Mouse (Mus musculus) neural tube, embryonic 11.5 days (tissue): ENCODE measurements around the gene Pigh. TPM values are rescaled to one million over a fixed set of nuclear protein-coding genes. Genes with fewer than 3 reads are reported as not detected.
A peak's percentile ranks its signal among the peaks of the same experiment; 100 is the strongest.

Experiments used
- ATAC-seq: fragments of 200-750 bp; cut with Nextera tagmentation; 2 replicates; pipeline ENCODE4 v1.8.0; 2017; ENCODE audit warnings: moderate number of reproducible peaks, mild to moderate bottlenecking, moderate TSS enrichment, moderate library complexity; ENCODE audit not compliant: insufficient read depth, low FRiP score, low TSS enrichment
- DNase-seq: peaks from one replicate; pipeline ENCODE4 v3.0.0-alpha.2; 2015; ENCODE audit warnings: low spot score
- H3K27ac ChIP-seq: fragments of 300-500 bp; sonication (generic); 2 replicates; pipeline ENCODE4 v1.5.1; 2014; ENCODE audit warnings: low read depth, mild to moderate bottlenecking, low read length
- H3K27me3 ChIP-seq: fragments of 300-500 bp; sonication (generic); 2 replicates; pipeline ENCODE4 v1.6.1; 2014; ENCODE audit warnings: mild to moderate bottlenecking, low read length, mixed read lengths; ENCODE audit not compliant: control insufficient read depth, insufficient read depth
- H3K36me3 ChIP-seq: fragments of 300-500 bp; sonication (generic); 2 replicates; pipeline ENCODE4 v1.6.1; 2014; ENCODE audit warnings: mild to moderate bottlenecking, low read length, moderate library complexity, mixed read lengths; ENCODE audit not compliant: control insufficient read depth, insufficient read depth
- H3K4me1 ChIP-seq: fragments of 300-500 bp; sonication (generic); 2 replicates; pipeline ENCODE4 v1.6.1; 2014; ENCODE audit warnings: low read length, mixed read lengths; ENCODE audit not compliant: control insufficient read depth, insufficient read depth
- H3K4me2 ChIP-seq: fragments of 300-500 bp; sonication (generic); 2 replicates; pipeline ENCODE4 v1.6.1; 2014; ENCODE audit warnings: low read depth, mild to moderate bottlenecking, moderate library complexity
- H3K4me3 ChIP-seq: fragments of 300-500 bp; sonication (generic); 2 replicates; pipeline ENCODE4 v1.5.1; 2014; ENCODE audit warnings: low read depth, low read length
- H3K9ac ChIP-seq: fragments of 300-500 bp; sonication (generic); 2 replicates; pipeline ENCODE4 v1.6.1; 2014; ENCODE audit warnings: mild to moderate bottlenecking, low read length
- H3K9me3 ChIP-seq: fragments of 300-500 bp; sonication (generic); 2 replicates; pipeline ENCODE4 v1.6.1; 2016; ENCODE audit warnings: low read length; ENCODE audit not compliant: control insufficient read depth
- WGBS: fragments of 180-500 bp; shearing (Covaris S2); extraction: QIAGEN DNeasy Blood & Tissue Kit; methylation state at CpG from one replicate; pipeline ENCODE4 v1.1.7; 2014; 5-methylcytosine and 5-hydroxymethylcytosine counted together
- polyA plus RNA-seq: library from polyadenylated mRNA; unstranded; fragments of >200 nt; fragmentation: Nextera tagmentation; extraction: Ambion mirVana; gene quantifications from 2 replicates; pipeline ENCODE4 v1.2.1, GENCODE M21; 2014

Pigh gene
- 25.5 and 26.5 TPM in 2 replicates for polyA plus RNA-seq

- DNase-seq (peak; percentile 91), ATAC-seq (peak; percentile 93)
- H3K9me3 ChIP-seq = no peaks in the 10 kb centered on the region
- peak within 1 kb of the TSS; percentile 92 for H3K9ac ChIP-seq
- peak within 1 kb of the TSS; percentile 95 for H3K4me3 ChIP-seq
- H3K36me3 ChIP-seq = no peaks in the 10 kb centered on the region
- H3K27me3 ChIP-seq = no peaks in the 10 kb centered on the region
- peak within 1 kb of the TSS; percentile 61 for H3K4me2 ChIP-seq
- no peaks in the 10 kb centered on the region for H3K4me1 ChIP-seq
- under 1% methylated on average over 47 of the region's 53 CpGs for WGBS
- no peak within 1 kb of the TSS for H3K27ac ChIP-seq
These were observed at the start of gene Pigh for GRCm38 (mm10) chr12:79089182-79089812. TSS of gene Pigh (minus strand) at chr12:79089651.

DNA sequence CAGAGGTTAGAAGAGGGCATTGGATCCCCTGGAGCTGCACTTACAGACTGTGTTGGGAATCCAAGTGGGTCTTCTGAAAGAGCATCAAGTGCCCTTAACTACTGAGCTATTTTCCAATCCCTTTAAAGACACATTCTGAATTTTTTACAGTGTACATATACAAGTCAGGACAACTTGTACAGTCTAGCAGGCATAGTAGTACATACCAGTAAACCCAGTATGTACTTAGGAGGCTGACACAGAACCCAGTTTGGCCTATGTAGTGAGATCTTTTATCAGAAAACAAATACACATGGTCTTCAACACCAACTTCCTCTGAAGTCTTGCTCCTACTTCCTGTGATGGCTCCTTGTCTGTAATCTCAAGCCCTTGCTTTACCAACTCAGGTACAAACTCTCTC, 49.5 kb upstream of the Pigh start:
- DNase-seq (no peak), ATAC-seq (no peak)
- Histone ChIP-seq H3K4me1 (no peaks in the 10 kb centered on the region), H3K27me3 (no peaks in the 10 kb centered on the region), H3K9ac (no peak overlapping the region), H3K4me3 (no peak overlapping the region), H3K9me3 (no peaks in the 10 kb centered on the region), H3K27ac (no peak overlapping the region), H3K36me3 (no peaks in the 10 kb centered on the region), H3K4me2 (no peak overlapping the region)

- Histone ChIP-seq H3K9ac (no peak overlapping the region), H3K27ac (no peak overlapping the region), H3K36me3 (no peaks in the 10 kb centered on the region), H3K4me1 (no peaks in the 10 kb centered on the region), H3K27me3 (peaks cover 2% of the 10 kb centered on the region), H3K9me3 (no peaks in the 10 kb centered on the region), H3K4me3 (no peak overlapping the region), H3K4me2 (no peak overlapping the region)
- DNase-seq (no peak), ATAC-seq (no peak)
- 69% methylated on average over 7 of the region's 7 CpGs for WGBS
These were observed 47.5 kb upstream of the Pigh start for GRCm38 (mm10) chr12:79136949-79137348.

DNA sequence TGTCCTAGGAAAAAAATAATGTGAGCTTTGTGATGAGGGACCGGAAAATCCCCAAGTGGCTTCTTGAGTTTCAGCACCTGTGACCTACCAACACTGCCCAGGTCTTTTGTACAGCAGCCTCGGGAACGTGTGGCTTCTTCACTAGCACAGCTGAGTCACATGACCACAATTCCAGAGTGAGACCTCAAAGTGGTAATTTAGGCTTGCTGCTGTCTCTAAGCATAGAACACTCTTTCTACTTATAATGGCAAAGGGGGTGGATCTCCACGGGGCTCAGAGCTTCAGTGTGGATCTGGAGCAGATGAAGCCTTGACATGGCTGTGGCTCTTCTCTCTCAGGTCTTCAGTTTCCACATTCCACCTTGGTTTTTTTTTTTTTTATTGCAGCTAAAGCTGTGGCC, 45.7 kb upstream of the Pigh start:
- Histone ChIP-seq H3K4me1 (no peaks in the 10 kb centered on the region), H3K27ac (no peak overlapping the region), H3K4me2 (no peak overlapping the region), H3K36me3 (no peaks in the 10 kb centered on the region), H3K4me3 (no peak overlapping the region), H3K27me3 (peaks cover 20% of the 10 kb centered on the region), H3K9ac (no peak overlapping the region), H3K9me3 (no peaks in the 10 kb centered on the region)
- ATAC-seq (no peak), DNase-seq (no peak)
- WGBS = 41% methylated on average over 4 of the region's 4 CpGs

DNA sequence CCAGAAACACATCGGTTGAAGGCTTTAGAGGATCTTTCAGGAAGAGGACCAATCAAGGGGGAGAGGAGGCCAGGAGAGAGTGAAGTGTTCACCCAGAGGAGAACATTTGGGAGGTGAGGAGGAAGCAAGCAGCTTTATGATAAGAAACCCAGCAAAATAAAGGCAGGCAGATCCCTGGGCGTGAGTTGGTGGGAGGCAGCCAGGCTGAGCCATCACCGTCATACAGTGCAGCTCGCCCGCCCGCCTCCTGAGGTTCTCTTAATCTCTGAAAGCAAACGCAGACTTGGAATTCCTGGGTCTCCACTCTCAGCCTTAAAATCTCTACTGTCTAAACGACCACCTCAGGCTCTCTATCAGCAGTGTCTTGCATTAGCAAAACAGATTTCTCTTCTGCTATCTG, 45.2 kb upstream of the Pigh start:
- Histone ChIP-seq H3K9me3 (no peaks in the 10 kb centered on the region), H3K4me2 (no peak overlapping the region), H3K27ac (no peak overlapping the region), H3K9ac (no peak overlapping the region), H3K36me3 (no peaks in the 10 kb centered on the region), H3K4me3 (no peak overlapping the region), H3K4me1 (no peaks in the 10 kb centered on the region), H3K27me3 (peaks cover 21% of the 10 kb centered on the region)
- DNase-seq (no peak), ATAC-seq (no peak)
- 45% methylated on average over 8 of the region's 8 CpGs for WGBS

- peaks cover 24% of the 10 kb centered on the region for H3K27me3 ChIP-seq
- H3K4me2 ChIP-seq = peak overlapping the region; percentile 84
- peak overlapping the region; percentile 44; the same call in 1 of the 2 replicates for H3K4me3 ChIP-seq
- 33% methylated on average over 5 of the region's 5 CpGs for WGBS
- ATAC-seq (no peak), DNase-seq (no peak)
- H3K9me3 ChIP-seq = no peaks in the 10 kb centered on the region
- H3K27ac ChIP-seq = no peak overlapping the region
- H3K36me3 ChIP-seq = no peaks in the 10 kb centered on the region
- H3K4me1 ChIP-seq = no peaks in the 10 kb centered on the region
- peak overlapping the region; percentile 39; the same call in 1 of the 2 replicates for H3K9ac ChIP-seq
These were observed 42.4 kb upstream of the Pigh start for GRCm38 (mm10) chr12:79131706-79132460.

DNA sequence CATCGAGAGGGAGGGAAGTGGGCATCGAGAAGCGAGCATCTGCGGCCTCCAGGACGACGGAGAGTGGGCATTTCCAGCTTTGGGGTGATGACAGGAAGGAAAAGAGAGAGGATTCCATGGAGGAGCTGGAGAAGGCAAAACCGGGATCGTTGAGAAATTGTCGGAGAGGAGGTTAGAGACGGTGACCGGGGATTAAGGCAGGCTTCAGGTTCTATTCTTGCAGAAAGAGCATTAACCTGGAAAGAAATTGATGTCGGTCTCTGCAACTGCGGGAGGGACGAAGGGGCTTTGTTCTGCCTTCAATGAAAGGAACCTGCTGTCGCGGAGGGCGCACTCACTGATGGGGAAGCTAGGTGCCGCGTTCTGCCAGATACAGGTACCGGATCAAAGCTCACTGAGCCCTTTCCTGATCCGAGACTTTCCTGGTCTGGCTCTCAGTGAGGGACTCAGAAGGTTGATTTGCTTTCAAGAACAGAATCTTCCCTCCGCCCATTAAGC, 41.8 kb upstream of the Pigh start:
- Histone ChIP-seq H3K4me1 (no peaks in the 10 kb centered on the region), H3K9me3 (no peaks in the 10 kb centered on the region), H3K4me3 (peak overlapping the region; percentile 44), H3K27ac (no peak overlapping the region), H3K4me2 (peak overlapping the region; percentile 84), H3K36me3 (no peaks in the 10 kb centered on the region), H3K9ac (peak overlapping the region; percentile 39), H3K27me3 (peaks cover 24% of the 10 kb centered on the region)
- no peak for ATAC-seq
- DNase-seq = peak; percentile 35
- under 1% methylated on average over 22 of the region's 22 CpGs for WGBS

DNA sequence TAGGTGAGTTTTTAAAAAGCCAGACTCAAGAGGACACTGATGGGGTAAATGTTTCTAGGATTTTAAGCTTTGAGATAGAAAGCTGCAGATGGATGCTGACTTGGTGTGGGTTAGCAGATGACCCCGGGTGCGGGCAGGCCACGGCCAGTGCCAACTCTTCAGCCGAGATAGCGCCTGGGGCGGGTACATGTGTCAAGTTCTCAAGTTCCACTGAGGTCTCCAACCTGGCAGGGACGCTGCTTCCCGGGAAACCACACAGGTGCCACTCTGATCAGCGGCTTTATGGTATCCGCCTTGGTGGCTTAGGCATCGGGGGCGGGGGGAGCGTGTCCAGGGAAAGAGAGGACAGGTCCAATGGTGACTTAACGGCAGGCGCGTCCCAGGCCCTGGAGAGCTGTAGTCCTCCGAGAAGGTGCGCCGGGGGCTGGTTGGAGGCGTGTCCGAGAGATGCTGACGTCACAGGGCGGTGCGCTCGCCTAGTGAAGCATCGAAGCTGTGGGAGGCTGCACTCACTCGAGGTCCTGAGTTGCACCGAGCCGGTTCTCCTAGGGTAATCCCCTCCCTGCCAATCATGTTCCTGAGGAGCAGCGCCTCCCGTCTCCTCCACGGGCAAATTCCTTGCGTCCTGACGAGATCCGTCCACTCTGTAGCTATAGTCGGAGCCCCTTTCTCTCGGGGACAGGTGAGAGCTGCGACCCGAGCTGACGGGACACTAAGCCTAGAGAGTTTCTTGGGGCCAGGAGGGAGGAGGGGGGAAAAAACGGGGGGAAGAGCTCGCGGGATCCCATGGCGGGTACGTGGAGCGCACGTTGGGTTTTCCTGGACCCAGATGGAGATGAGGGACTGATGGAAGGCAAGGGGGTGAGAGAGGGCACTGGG, 41.1 kb upstream of the Pigh start, which contains the start of gene Arg2:
Gene Arg2 (plus strand): TSS at position 479 of the 879 bp plus-strand sequence.
- H3K4me1 ChIP-seq = no peaks in the 10 kb centered on the region
- ATAC-seq = peak; percentile 85
- no peaks in the 10 kb centered on the region for H3K36me3 ChIP-seq
- DNase-seq = peak; percentile 79
- H3K4me3 ChIP-seq = peak within 1 kb of the TSS; percentile 44
- under 1% methylated on average over 47 of the region's 47 CpGs for WGBS
- peak within 1 kb of the TSS; percentile 84 for H3K4me2 ChIP-seq
- H3K9me3 ChIP-seq = no peaks in the 10 kb centered on the region
- peak within 1 kb of the TSS; percentile 39 for H3K9ac ChIP-seq
- no peak within 1 kb of the TSS for H3K27ac ChIP-seq
- H3K27me3 ChIP-seq = peaks cover 24% of the 10 kb centered on the region
